Comparison of ENCODE assay signal across 17 mouse cellular contexts in the genomic region with DNA sequence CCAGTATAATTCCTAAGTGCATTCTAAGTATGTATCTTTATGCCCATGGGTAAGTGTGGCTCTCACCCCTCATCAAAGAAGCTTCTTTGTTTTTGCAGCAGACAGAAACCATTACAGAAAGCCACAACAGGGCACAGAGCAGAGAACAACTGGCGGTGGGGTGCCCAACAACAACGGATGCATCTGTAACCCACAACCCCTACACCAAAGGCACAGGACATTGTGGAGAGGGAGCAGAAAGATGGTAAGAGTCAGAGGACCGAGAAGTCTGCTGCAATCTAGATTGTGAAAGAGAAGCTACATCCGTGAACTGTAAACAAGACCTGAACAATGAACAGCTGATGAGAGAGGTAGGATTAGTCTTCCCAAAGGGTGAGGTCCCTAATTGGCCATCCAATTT. TPM values are rescaled to one million over a fixed set of nuclear protein-coding genes. Genes with fewer than 3 reads are reported as not detected.
DNase-seq lines count a peak whose midpoint lies in the region; ATAC-seq lines count a peak whose summit lies in the region.
"Had no signal": no experiment of that assay in that cellular context is flagged by ENCODE, and none has a peak within 500 bp of the region (broad histone marks: within the 10 kb centered on the region; RNA-seq: fewer than 3 reads in every experiment).

No protein-coding gene starts in this region.

- peak; percentile 87 for ATAC-seq in granulocyte monocyte progenitor cell, adult 5-6 weeks (replicated peaks; ENCODE audit: poor library complexity, severe bottlenecking)
- ATAC-seq: activated CD4-positive, CD25-positive, alpha-beta regulatory T cell, adult 4 months; forebrain, embryonic 14.5 days; forebrain, embryonic 16.5 days; Patski had no signal

- DNase-seq in thymus, postnatal 0 days (ENCODE audit: low spot score): peak; percentile 64
- DNase-seq in thymus, postnatal 4 days: no peak
- no peak for DNase-seq in embryo, embryonic 9.5 days (ENCODE audit: extremely low spot score)
- DNase-seq in neural tube, embryonic 10.5 days (ENCODE audit: extremely low spot score, low spot score): no peak
- DNase-seq: adrenal gland, adult 8-10 months; adrenal gland, postnatal 14 days; adrenal gland, postnatal 36 days; cerebellum, adult 11-12 months; cerebellum, adult 2 months; cerebellum, adult 9-10 months; cerebellum, postnatal 10 days; cerebellum, postnatal 25 days had no signal

RNA-seq across cellular contexts. Expression of a gene that starts 51.0 kb away (rescaled TPM):
- polyA plus RNA-seq in thymus, postnatal 0 days (2015; fragmentation: Nextera tagmentation; extraction: Ambion mirVana): 64.8 and 86.2 TPM in 2 replicates
- 243 and 249 TPM in 2 replicates for total RNA-seq in granulocyte monocyte progenitor cell, adult 5-6 weeks (2014; fragmentation: Nextera tagmentation)
- total RNA-seq in granulocyte monocyte progenitor cell, adult 5-6 weeks (2017): 665 and 823 TPM in 2 replicates

RNA-seq across cellular contexts. Expression of a gene that starts 51.3 kb away (rescaled TPM):
- polyA plus RNA-seq in thymus, postnatal 0 days (2015; fragmentation: Nextera tagmentation; extraction: Ambion mirVana): 10,793 and 11,737 TPM in 2 replicates
- total RNA-seq in granulocyte monocyte progenitor cell, adult 5-6 weeks (2014; fragmentation: Nextera tagmentation): 38.3 and 85.3 TPM in 2 replicates
- total RNA-seq in granulocyte monocyte progenitor cell, adult 5-6 weeks (2017): 5,843 and 7,480 TPM in 2 replicates

RNA-seq across cellular contexts. Expression of a gene that starts 52.6 kb away (rescaled TPM):
- polyA plus RNA-seq in thymus, postnatal 0 days (2015; fragmentation: Nextera tagmentation; extraction: Ambion mirVana): 35.0 and 40.5 TPM in 2 replicates
- total RNA-seq in granulocyte monocyte progenitor cell, adult 5-6 weeks (2014; fragmentation: Nextera tagmentation): 21.5 and 58.9 TPM in 2 replicates
- 1,825 and 2,129 TPM in 2 replicates for total RNA-seq in granulocyte monocyte progenitor cell, adult 5-6 weeks (2017)
- polyA plus RNA-seq: Patski had no signal
